In genomic region chr16:26526669-26527068, GRCm38 (mm10) we compare ENCODE assay signal across 25 mouse cellular contexts. TPM values are rescaled to one million over a fixed set of nuclear protein-coding genes. Genes with fewer than 3 reads are reported as not detected.
"Had no signal": no experiment of that assay in that cellular context is flagged by ENCODE, and none has a peak within 500 bp of the region (broad histone marks: within the 10 kb centered on the region; RNA-seq: fewer than 3 reads in every experiment).

Gene Tmem207 (minus strand): TSS chr16:26526769.

- H3K27ac ChIP-seq: limb, embryonic 12.5 days; limb, embryonic 15.5 days; liver, embryonic 14.5 days; macrophage; stomach, postnatal 0 days had no signal

- H3K36me3 ChIP-seq: limb, embryonic 12.5 days; limb, embryonic 15.5 days; midbrain, embryonic 10.5 days; midbrain, embryonic 13.5 days; neural tube, embryonic 15.5 days had no signal

- H3K4me1 ChIP-seq: limb, embryonic 12.5 days; limb, embryonic 15.5 days; megakaryocyte, embryonic 14.5 days had no signal

- H3K9ac ChIP-seq: limb, embryonic 12.5 days; limb, embryonic 15.5 days; liver, embryonic 14.5 days; liver, postnatal 0 days; lung, embryonic 14.5 days; midbrain, embryonic 13.5 days; neural tube, embryonic 15.5 days had no signal

- H3K4me2 ChIP-seq: limb, embryonic 12.5 days; limb, embryonic 15.5 days; liver, embryonic 11.5 days; midbrain, embryonic 13.5 days had no signal

- H3K9me3 ChIP-seq: limb, embryonic 12.5 days; limb, embryonic 15.5 days; midbrain, embryonic 10.5 days; midbrain, embryonic 13.5 days; neural tube, embryonic 15.5 days had no signal

- H3K27me3 ChIP-seq: limb, embryonic 12.5 days; limb, embryonic 15.5 days; megakaryocyte, embryonic 14.5 days; midbrain, embryonic 13.5 days; neural tube, embryonic 15.5 days had no signal

- DNase-seq: kidney, postnatal 36 days; left cerebral cortex, postnatal 4 days; liver, postnatal 0 days; lung, embryonic 14.5 days; right cerebral cortex, adult 18-20 months; right cerebral cortex, postnatal 14 days; right cerebral cortex, postnatal 4 days; thymus, adult 2 months; thymus, postnatal 14 days; thymus, postnatal 4 days had no signal

- H3K4me3 ChIP-seq: limb, embryonic 12.5 days; limb, embryonic 15.5 days; megakaryocyte, embryonic 14.5 days; midbrain, embryonic 10.5 days; midbrain, embryonic 13.5 days; myocyte; neural tube, embryonic 15.5 days had no signal

- ATAC-seq: liver, postnatal 0 days; lung, postnatal 0 days; midbrain, embryonic 16.5 days had no signal

RNA-seq across cellular contexts. Expression of gene Tmem207, which starts in this region (rescaled TPM):
- polyA plus RNA-seq: limb, embryonic 12.5 days; limb, embryonic 15.5 days; liver, embryonic 11.5 days; liver, embryonic 14.5 days; liver, postnatal 0 days; lung, embryonic 14.5 days; lung, postnatal 0 days; macrophage; midbrain, embryonic 10.5 days; myocyte; neural tube, embryonic 11.5 days; stomach, embryonic 14.5 days; stomach, postnatal 0 days; thymus, adult 2 months had no signal
